Mouse (Mus musculus) brain, embryonic 14.5 days (tissue): ENCODE measurements around the gene U2af1l4. TPM values are rescaled to one million over a fixed set of nuclear protein-coding genes. Genes with fewer than 3 reads are reported as not detected.

Source experiments
- DNase-seq: peaks from one replicate; pipeline ENCODE4 v3.0.0-alpha.2; 2011; ENCODE audit warnings: low read depth
- CTCF ChIP-seq: fragments of 200-500 bp; IDR thresholded peaks from 2 replicates; pipeline ENCODE4 v1.5.1; 2012; ENCODE audit warnings: inconsistent platforms, mild to moderate bottlenecking, moderate library complexity, borderline replicate concordance; ENCODE audit not compliant: insufficient read depth, insufficient read length; ENCODE audit errors: extremely low read depth
- POLR2A ChIP-seq: fragments of 200-500 bp; IDR thresholded peaks from 2 replicates; pipeline ENCODE4 v1.6.1; 2012; ENCODE audit warnings: mild to moderate bottlenecking, inconsistent platforms, borderline replicate concordance; ENCODE audit not compliant: poor library complexity, insufficient read depth, insufficient read length, severe bottlenecking; ENCODE audit errors: extremely low read depth
- polyA plus RNA-seq: library from polyadenylated mRNA; depleted of rRNA; stranded (reverse); fragments of >200 nt; gene quantifications from 2 replicates; pipeline ENCODE4 v1.2.3, GENCODE M21; 2012; rRNA removed

Gene U2af1l4
- 69.3 and 95.4 TPM in 2 replicates for polyA plus RNA-seq

- peak; percentile 99 for DNase-seq
- TF ChIP-seq CTCF (no peak), POLR2A (no peak)
These were observed at the start of gene U2af1l4, which contains the start of the genes Gm49396 and Psenen for GRCm38 (mm10) chr7:30563117-30563905. Gene U2af1l4, plus strand, starts transcription at chr7:30563301. Gene Gm49396, plus strand, starts transcription at chr7:30563344. Gene Psenen, minus strand, starts transcription at chr7:30563627.

- no peak for DNase-seq
- TF ChIP-seq POLR2A (no peak), CTCF (no peak)
These were observed 47.9 kb upstream of the U2af1l4 start for GRCm38 (mm10) chr7:30515003-30515760.

- TF ChIP-seq CTCF (peak; percentile 29; the same call in 1 of the 2 replicates), POLR2A (no peak)
- DNase-seq = no peak
These were observed 44.8 kb upstream of the U2af1l4 start for GRCm38 (mm10) chr7:30518325-30518724.

- peak; percentile 29 for DNase-seq
These were observed 42.7 kb upstream of the U2af1l4 start for GRCm38 (mm10) chr7:30520396-30520795.

GRCm38 (mm10) chr7:30520856-30521255 lies 42.2 kb upstream of the U2af1l4 start:
- DNase-seq = no peak
- TF ChIP-seq POLR2A (no peak), CTCF (no peak)

More at GRCm38 (mm10) chr7:30520396-30520795, 42.7 kb upstream of the U2af1l4 start:
- TF ChIP-seq POLR2A (no peak), CTCF (no peak)

DNA sequence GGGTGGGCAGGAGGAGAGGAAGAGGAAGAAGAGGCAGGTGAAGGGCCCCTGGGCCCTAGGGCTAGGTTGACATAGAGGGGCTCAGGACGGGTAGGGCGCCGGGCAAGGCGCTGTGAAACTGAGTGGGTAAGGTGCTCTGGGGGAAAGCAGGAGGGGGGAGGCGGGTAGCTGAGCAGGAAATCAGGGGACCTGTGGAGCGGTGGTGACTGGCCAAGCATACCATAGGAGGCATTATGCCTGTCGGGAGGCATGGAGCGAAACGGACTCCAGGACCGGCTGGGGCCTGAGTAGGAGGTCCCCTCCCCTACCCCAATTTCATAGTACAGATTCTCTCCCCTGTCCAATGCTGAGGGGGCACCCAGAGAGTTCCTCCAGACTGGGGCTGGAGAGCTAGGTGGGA lies 40.2 kb upstream of the U2af1l4 start:
- no peak for TF ChIP-seq POLR2A
- no peak for TF ChIP-seq CTCF
- no peak for DNase-seq

GRCm38 (mm10) chr7:30524487-30524886 lies 38.6 kb upstream of the U2af1l4 start:
- TF ChIP-seq POLR2A = no peak
- no peak for TF ChIP-seq CTCF
- no peak for DNase-seq

- no peak for TF ChIP-seq CTCF
- TF ChIP-seq POLR2A = no peak
- DNase-seq = no peak
These were observed 37.1 kb upstream of the U2af1l4 start for GRCm38 (mm10) chr7:30525954-30526353.

DNA sequence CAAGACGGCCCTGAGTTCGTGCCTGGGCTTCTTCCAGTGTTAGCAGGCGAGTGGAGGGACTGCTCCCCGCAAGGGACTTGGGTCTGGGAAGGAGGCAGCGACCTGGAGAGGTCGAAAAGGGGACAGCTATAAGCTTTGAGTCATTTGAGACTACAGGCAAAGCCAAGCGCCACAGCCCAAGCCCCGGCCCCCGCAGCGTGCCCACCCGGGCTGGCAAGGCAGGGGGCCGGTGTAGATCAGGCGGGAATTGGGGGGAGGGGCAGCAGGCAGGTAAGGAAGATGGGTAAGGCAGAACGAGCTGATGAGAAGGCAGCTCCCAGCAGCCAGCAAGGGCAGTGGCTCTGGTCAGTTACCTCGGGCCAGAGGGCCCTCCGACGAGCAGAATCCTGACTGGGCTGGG lies 36.7 kb upstream of the U2af1l4 start:
- TF ChIP-seq CTCF (no peak), POLR2A (no peak)
- no peak for DNase-seq

DNA sequence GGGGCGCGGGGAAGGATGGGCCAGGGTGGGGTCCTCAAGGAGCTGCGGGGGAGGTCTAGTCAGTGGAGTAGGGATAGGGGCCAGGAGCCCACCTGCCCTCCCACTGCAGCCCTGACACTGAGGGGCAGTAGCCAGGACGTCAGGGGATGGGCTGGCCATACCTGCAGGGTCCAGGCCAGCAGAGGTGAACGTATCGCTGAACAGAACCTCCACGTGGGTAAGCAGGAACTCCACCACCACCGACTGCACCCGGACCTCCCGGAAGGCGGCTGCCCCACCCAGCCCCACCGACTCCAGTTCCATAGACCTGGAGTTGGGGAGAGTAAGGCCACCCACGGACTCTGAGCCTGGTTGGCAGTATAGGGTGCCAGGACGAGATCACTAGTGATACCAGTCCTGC lies 36.1 kb upstream of the U2af1l4 start:
- DNase-seq = no peak
- TF ChIP-seq CTCF = no peak
- TF ChIP-seq POLR2A = no peak

DNA sequence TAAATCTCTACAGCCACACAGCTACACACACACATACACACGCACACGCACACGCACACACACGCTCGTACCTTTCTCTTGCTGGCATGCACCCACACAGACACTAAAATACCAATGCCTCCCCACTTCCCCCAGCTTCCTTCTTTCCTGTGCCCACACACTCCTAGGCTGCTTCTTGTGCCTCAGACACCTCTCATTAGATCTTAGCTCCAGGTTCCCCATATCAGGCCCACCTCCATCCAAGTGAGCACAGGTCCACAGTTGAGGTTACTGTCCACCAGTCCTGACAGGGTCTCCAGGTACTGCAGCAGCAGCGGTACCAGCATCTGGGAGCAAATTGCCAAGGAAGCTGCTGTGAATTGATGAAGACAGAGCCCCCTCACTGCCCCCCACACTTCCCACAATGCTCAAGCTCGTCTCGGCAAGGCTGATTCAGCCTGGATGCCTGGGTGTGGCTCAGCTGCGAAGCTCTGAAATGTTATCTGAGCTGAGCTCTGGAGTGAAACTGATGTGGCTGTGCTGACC lies 31.7 kb upstream of the U2af1l4 start:
- DNase-seq = no peak
- TF ChIP-seq CTCF = no peak
- no peak for TF ChIP-seq POLR2A

GRCm38 (mm10) chr7:30532931-30533330 lies 30.2 kb upstream of the U2af1l4 start:
- DNase-seq = peak; percentile 55
- TF ChIP-seq CTCF (no peak), POLR2A (no peak)
